Mouse (Mus musculus): ENCODE data around the gene Elovl5.

DNA sequence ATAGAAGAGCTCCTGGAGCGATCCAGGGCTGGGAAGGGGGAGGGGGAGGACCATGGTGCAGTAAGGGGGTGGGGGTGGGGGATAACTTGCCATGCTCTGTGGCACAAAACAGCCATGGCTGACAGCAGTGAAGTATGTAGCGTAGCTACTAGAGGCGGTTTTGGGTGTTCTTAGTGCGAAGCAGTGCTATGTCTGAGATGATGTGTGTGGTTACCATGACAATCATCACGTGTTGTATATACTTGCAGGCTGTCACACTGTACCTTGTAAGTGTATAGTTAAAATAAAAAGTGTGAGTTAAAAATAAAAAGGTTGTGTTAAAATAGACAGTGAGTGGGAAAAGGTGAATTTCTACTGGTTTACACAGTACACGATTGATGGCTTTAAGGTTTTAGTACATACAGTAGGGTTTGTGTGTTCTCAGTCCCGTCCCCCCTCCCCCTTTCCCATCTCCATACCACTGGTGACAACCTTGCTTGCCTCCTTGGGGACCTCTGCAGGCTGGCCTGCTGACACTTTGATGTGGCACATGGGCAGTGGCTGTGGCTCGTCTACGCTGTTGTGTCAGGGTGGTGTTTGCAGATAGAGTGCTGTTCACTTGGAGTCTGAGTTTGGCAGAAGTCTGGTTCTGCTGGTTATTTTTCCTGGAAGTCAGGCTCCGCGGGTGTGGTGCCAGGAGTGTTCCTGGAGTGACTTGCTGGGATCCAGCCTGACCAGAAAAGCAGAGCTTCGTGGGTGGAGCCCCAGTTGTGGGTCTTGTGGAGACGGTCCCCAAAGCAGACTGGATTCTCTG lies 21.8 kb downstream of the Elovl5 start:
- no peak for TF ChIP-seq CTCF (IDR thresholded peaks at IDR 0.05; ENCODE audit: low read depth, low read length)
- TF ChIP-seq POLR2AphosphoS5 (IDR thresholded peaks at IDR 0.05; ENCODE audit: insufficient replicate concordance, low read depth, low read length): no peak
